Mouse (Mus musculus) liver, adult (tissue): ENCODE data around the gene Rad50.

Experiments
- GATA4 ChIP-seq: IDR thresholded peaks from 2 replicates; pipeline ENCODE4 v1.6.1; 2014; ENCODE audit warnings: mild to moderate bottlenecking, low read length; ENCODE audit not compliant: insufficient replicate concordance

Rad50 gene

DNA sequence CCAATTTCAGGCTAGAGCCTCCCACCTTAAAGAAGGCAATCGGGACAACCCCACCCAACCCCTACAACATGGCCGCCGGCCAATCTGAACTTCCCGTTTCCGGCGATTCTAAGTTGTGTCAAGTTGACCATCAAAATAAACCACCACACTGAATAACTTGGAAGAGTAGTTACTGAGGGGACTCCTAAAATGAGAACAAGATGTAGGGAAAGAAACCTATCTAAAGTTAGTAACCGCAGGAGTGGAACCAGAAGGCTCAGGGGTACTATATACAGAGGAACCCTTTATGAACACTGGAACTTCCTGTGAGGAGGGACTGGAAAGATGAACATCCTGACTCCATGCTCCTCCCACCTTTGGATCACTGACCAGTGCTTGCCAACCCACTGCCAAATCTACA lies 24.3 kb upstream of the Rad50 start:
- TF ChIP-seq GATA4 = no peak

DNA sequence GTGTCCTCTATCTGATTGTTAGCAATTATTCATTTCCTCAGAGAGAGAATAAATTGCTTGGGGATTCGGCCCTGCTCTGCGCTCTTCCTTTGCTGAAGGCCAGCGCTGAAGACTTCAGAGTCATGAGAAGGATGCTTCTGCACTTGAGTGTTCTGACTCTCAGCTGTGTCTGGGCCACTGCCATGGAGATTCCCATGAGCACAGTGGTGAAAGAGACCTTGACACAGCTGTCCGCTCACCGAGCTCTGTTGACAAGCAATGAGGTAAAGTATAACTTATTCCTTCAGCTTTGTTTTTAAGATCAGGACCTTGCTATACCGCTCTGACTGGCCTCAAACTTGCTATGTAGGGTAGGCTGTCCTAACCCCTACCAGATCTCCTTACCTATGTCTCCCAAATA lies 13.6 kb upstream of the Rad50 start, which contains the start of gene Il5:
Gene Il5, plus strand, starts transcription at position 80 of the 400 bp plus-strand sequence.
- no peak for TF ChIP-seq GATA4

DNA sequence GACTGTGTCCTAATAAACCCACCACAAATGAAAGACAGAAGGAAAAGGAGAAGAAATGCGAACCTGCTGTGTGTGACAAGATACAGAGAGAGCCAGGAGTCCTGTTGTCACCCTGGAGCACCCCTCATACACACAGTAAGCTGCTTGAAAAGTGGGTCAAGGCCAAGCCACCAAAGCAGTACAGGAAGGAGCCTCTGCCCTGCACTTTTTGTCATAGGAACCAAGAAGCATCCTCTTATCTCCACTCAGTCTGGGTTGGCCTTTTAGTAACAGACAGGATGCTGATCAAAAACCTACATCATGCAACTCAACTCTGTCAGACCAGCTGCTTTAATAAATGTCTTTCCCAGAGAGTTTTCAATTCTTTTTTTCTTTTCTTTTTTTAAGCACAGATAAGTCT lies 12.6 kb upstream of the Rad50 start:
- no peak for TF ChIP-seq GATA4

DNA sequence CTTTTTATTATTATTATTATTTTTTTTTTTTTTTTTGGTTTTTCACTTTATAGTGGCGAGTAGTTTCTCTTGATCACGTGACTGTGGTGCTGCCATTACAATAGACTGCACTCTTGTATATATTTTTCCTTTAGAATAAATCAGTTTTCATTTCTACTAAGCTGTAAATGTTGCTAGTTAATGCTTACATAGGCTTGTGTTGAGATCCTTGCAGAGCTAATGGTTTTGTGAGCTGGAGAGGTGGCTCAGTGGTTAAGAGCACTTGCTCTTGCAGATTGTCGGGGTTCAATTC lies 545 bp upstream of the Rad50 start:
- no peak for TF ChIP-seq GATA4

DNA sequence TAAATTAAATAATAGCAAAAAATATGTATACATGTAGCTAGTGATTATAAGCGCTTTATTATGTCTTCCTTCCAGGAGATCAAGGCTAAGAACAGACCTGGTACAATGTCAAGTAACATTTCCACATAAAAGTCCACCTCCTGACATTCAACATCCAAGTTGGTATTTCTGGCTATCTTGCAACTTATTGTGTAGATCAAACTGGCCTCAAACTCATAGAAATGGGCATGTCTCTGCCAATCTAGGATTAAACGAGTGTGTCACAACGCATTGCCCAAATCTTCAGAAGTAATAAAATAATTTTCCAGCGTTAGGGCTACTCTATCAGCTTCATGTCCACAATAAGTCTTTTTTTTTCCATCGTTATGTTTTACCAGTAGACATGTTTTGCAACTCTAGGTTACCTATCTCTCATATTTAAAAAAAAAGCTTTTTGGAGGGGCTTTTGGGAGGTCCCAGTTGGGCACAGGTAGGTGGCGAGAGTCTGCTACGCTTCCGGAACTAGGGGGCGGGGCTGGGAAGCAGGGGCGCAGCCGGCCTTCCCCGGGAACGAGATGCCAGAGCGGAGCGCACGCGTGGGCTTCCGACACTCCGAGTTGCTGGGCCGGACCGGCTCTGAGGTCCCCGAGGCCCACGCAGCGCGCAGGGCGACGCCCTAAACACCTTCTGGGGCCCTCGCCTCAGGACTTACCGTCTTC lies 734 bp downstream of the Rad50 start:
- TF ChIP-seq GATA4 = no peak

DNA sequence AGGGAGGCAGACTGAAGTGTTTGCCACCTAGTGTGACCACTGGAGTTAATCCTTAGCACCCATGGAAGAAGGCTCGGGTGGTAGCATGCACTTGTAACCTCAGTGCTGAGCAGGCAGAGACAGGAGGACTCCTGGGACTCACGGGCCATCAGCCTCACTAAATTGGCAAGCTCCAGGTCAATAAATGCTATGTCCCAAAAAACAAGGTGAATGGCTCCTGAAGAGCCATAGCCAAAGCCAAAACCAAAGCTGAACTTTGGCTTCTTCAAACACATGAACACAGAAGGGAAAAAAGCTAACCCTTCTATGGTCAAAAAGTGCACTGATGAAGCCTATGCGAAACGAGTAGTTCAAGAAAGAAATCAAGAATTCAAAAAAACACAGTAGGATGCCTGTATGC lies 7.8 kb downstream of the Rad50 start:
- TF ChIP-seq GATA4 = no peak

DNA sequence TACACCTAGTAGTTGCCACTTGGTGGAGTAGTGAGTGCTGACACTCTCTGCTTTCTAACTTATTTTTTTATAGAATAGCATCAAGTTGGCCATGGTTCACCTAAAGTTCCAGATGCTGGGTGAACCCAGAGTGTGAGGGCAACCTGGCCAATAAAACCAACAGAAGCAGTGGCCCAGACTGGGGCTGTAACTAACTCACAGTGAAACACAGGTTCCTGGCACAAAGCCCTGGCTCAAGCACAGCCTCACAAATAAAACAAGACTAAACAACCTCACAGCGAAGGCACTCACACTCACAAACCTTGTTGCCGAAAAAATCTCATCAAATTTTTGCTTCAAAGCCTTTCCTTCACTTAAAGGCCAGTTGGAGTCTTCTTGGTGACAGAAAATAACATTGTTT lies 8.6 kb downstream of the Rad50 start:
- no peak for TF ChIP-seq GATA4

DNA sequence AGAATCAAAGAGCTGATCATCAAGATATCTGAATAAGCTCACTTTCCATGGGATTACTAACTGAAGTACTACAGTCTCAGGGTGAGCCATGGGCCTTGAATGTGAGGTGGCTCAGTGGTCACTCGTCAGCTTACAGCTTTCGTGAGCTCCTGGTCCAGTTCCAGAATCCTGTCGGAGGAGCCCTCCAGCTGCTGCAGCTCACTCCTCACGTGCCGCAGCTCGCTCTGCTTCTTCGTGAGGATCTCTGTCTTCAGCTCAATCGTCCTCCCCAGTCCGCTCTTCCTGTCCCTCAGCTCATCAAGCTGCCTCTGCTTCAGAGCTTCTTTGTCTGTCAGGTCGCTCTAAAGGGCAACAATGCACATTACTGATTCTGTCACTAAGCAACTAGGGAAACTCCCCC lies 15.1 kb downstream of the Rad50 start:
- no peak for TF ChIP-seq GATA4

DNA sequence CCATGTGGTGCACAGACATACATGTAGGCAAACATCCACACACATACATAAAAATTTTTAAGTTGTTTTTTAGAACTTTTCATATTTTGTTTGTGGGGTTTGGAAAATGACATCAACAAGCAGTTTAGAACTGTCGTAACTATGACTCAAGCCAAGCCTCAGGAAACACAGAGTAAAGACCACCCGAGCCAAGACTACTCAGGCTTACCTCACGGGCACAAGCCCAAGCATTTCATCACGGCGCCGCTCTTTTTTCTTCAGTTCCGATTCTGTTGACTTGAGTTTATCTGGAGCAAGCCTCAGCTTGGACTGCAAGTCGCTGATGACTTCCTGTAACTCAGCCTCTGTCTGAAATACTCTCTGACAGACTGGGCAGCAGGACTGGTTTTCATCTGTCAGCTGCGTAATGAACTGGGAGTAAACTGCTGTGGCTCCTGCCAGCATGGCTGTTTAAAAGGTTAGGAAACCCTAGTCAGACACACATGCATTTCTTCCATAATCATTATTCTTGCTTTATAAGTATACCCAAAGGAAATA lies 24.1 kb downstream of the Rad50 start:
- TF ChIP-seq GATA4 = no peak

DNA sequence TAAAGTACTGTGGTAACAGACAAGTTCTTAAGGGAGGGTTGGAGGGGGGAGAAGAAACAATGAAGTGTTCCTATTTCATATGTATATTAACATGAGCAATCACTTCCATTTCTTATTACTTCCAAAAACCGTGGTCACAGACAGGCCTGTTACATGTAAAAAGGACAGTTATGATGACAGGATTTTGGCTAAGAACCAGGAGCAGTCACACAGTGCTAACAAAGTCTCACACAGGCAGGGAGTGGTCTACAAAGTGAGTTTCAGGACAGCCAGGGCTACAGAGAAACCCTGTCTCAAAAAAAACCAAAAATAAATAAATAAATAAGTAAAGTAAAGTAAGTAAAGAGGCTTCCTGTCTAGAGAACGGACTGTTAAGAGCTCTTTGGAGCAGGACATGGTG lies 24.9 kb downstream of the Rad50 start:
- no peak for TF ChIP-seq GATA4

DNA sequence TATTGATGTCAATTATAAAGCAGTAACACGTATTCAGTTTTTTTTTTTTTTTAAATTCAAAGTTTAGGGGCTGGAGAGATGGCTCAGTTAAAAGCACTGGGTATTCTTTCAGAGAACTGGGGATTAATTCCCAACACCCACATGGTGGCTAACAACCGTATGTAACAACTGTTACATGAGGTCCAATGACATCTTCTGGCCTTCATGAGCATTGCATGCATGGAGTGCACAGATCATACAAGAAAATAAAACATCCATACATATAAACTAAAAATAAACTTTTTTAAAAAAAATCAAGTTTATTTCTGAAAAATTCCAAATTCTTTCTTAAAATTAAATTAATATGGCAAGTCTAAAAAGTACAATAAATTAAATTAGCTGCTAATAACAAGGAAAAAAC lies 25.4 kb downstream of the Rad50 start:
- no peak for TF ChIP-seq GATA4

DNA sequence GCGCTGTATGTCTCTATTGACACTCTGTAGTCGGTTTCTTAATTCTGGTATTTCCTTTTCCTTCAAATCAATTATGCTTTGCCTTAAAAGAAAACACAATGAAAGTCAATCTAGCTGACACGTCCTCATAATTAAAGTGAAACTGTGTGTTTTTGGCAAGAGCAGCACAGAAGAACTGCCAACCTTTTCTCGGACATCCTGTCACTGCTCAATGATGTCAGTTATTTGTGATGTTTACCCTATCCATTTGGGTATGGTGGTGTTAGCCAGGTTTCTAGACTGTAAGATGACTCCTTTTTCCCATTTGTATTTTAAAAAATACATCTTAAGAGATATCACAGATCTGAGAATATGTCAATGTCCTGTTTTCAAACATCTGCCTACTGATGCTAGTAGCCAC lies 27.0 kb downstream of the Rad50 start:
- no peak for TF ChIP-seq GATA4

DNA sequence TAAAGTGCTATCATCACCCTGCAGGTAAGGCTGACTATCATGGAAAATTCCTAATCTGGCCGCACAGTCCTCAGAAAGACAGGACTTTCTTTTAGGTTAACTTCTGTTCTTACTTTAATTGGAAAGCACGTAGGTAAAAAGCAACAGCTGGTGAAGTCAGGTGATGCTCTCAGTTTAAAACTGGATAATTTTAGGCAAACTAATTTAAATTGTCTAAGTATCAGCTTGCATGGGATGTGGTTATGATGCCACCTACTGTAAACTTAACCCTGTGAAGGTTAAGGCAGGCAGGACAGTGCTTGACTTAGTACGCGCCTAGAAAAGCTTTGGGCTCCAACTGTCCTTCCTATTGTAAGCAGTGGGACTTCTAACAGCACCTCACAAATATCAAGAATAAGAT lies 35.7 kb downstream of the Rad50 start:
- no peak for TF ChIP-seq GATA4

DNA sequence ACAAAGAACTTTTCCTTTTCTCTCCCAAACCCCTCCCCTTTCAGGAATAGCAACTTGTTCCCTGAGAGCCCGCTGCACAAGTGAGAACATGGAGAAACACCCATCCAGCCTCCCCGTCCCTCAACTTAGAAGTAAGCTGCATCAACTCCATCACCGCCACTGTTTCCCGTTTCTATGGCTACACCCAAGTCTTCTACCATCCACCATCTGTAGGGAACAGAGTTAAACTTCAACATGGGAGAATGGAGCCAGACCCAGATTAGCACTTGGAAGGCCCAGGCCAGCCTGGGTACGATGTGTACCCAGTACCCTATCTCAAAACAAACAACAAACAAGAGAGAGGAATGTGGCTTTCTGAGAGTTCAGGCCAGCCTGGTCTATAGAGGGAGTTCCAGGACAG lies 43.0 kb downstream of the Rad50 start:
- TF ChIP-seq GATA4 = no peak

DNA sequence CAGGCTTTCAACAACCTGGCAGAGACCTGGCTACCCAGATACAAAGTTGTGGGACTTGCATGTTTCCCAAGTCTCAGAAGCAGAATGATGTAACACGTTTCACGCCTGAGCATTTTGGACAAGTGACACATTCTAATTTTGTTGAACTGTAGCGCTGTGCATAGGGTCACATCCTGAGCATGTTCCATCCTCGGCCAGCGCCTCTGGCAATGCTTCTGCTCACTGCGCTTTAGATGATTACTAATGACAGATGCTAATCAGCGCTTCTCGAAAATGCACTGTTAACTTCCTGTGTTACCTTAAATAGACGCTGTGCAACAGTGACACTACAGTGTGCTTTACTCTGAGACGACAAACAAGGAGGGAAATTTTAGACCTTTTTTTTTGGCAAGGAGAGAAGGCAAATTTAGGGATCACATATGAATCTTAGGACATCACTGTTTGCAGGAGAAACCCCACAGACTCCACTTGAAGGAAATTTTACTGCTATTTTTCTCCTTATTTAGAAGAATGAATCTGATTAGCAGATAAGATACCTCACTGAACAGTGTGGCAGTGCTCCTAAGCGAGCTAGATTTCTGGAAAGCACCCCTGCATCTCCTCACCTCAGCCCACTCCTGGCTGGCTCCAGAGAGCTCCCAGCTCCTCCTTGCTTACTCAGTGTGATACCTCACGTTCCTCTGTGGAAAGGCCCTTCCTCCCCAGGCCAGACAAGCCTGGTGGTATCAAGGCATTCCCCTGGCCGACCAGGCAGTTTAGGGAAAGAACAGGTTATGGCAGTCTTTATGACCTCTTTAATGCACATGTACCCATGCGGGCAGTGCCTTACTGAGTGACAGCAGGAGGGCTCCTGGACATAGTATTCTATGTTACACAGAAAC lies 44.1 kb downstream of the Rad50 start:
- no peak for TF ChIP-seq GATA4

DNA sequence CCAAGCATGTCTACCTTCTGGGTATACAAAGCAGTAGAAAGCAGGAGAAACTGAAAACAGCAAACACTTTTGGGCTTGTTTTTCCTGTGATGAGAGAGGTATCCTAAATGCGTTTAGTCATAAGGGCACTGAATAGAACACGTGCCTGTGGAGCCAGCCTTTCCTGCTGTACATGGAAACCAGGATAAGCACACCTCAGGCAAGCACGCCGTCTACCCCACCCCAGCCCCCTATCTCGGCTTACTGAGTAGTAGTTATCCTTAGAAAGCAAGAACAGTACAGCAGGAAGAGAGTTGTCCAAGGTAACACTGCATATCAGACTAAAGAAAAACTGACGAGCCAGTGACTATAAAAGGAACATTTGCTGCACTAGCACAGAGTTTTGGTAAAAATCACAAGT lies 49.3 kb downstream of the Rad50 start:
- no peak for TF ChIP-seq GATA4
